Mouse (Mus musculus) adrenal gland, postnatal 25 days (tissue): ENCODE results near the gene Cd200r3. TPM values are rescaled to one million over a fixed set of nuclear protein-coding genes. Genes with fewer than 3 reads are reported as not detected.

ENCODE experiments used
- DNase-seq: peaks from one replicate; pipeline ENCODE4 v3.0.0; 2021; ENCODE audit warnings: mixed read lengths
- total RNA-seq: library from RNA; stranded (reverse); gene quantifications from 2 replicates; pipeline ENCODE4 v1.2.3, GENCODE M21; 2021

Cd200r3 gene
- total RNA-seq, 1 experiment from 2014 or later, result not detected

- DNase-seq, result no peak
Measured at GRCm38 (mm10) chr16:44993319-44994019, 50.0 kb downstream of the Cd200r3 start.

GRCm38 (mm10) chr16:44994206-44994953 is 50.9 kb downstream of the Cd200r3 start:
- no peak for DNase-seq

GRCm38 (mm10) chr16:44995111-44995510 is 51.6 kb downstream of the Cd200r3 start:
- DNase-seq, result no peak

- no peak for DNase-seq
Measured at GRCm38 (mm10) chr16:44996701-44997100, 53.2 kb downstream of the Cd200r3 start.

- DNase-seq, result no peak
Measured at GRCm38 (mm10) chr16:44999537-44999936, 56.1 kb downstream of the Cd200r3 start.

GRCm38 (mm10) chr16:45004443-45004842 is 61.0 kb downstream of the Cd200r3 start:
- DNase-seq, result no peak

GRCm38 (mm10) chr16:45005280-45005679 is 61.8 kb downstream of the Cd200r3 start:
- DNase-seq, result no peak

- no peak for DNase-seq
Measured at GRCm38 (mm10) chr16:45006971-45007370, 63.5 kb downstream of the Cd200r3 start.

- DNase-seq, result no peak
Measured at GRCm38 (mm10) chr16:45007807-45008206, 64.3 kb downstream of the Cd200r3 start.

GRCm38 (mm10) chr16:45009634-45010033 is 66.2 kb downstream of the Cd200r3 start:
- DNase-seq, result no peak

- DNase-seq, result no peak
Measured at GRCm38 (mm10) chr16:45015591-45015990, 72.1 kb downstream of the Cd200r3 start.

- no peak for DNase-seq
Measured at GRCm38 (mm10) chr16:45016488-45016887, 73.0 kb downstream of the Cd200r3 start.

GRCm38 (mm10) chr16:45018868-45019267 is 75.4 kb downstream of the Cd200r3 start:
- no peak for DNase-seq

GRCm38 (mm10) chr16:45020055-45020454 is 76.6 kb downstream of the Cd200r3 start:
- DNase-seq, result no peak

- no peak for DNase-seq
Measured at GRCm38 (mm10) chr16:45020669-45021309, 77.3 kb downstream of the Cd200r3 start.

GRCm38 (mm10) chr16:45021443-45021842 is 78.0 kb downstream of the Cd200r3 start:
- no peak for DNase-seq

- peak; percentile 54 for DNase-seq
Measured at GRCm38 (mm10) chr16:45023904-45024303, 80.4 kb downstream of the Cd200r3 start.

- no peak for DNase-seq
Measured at GRCm38 (mm10) chr16:45025321-45025720, 81.8 kb downstream of the Cd200r3 start.

GRCm38 (mm10) chr16:45029080-45029479 is 85.6 kb downstream of the Cd200r3 start:
- no peak for DNase-seq

GRCm38 (mm10) chr16:45029493-45029892 is 86.0 kb downstream of the Cd200r3 start:
- DNase-seq, result no peak

- DNase-seq, result no peak
Measured at GRCm38 (mm10) chr16:45030127-45030526, 86.6 kb downstream of the Cd200r3 start.

GRCm38 (mm10) chr16:45030796-45031195 is 87.3 kb downstream of the Cd200r3 start:
- no peak for DNase-seq
